Mouse (Mus musculus) hindbrain, embryonic 14.5 days (tissue): ENCODE data around the gene Pard3. TPM values are rescaled to one million over a fixed set of nuclear protein-coding genes. Genes with fewer than 3 reads are reported as not detected.
A peak's percentile ranks its signal among the peaks of the same experiment; 100 is the strongest.

Source experiments
- ATAC-seq: fragments of 200-750 bp; cut with Nextera tagmentation; 2 replicates; pipeline ENCODE4 v1.8.0; 2017; ENCODE audit warnings: moderate number of reproducible peaks, mild to moderate bottlenecking, moderate TSS enrichment, moderate library complexity; ENCODE audit not compliant: low FRiP score
- DNase-seq: peaks from one replicate; pipeline ENCODE4 v3.0.0-alpha.2; 2015; ENCODE audit warnings: low spot score
- H3K27ac ChIP-seq: fragments of 300-500 bp; sonication (generic); 2 replicates; pipeline ENCODE4 v1.5.1; 2014; ENCODE audit warnings: mild to moderate bottlenecking, moderate library complexity
- H3K27me3 ChIP-seq: fragments of 300-500 bp; sonication (generic); 2 replicates; pipeline ENCODE4 v1.6.1; 2014; ENCODE audit warnings: mild to moderate bottlenecking, low read length, mixed read lengths; ENCODE audit not compliant: control insufficient read depth, insufficient read depth
- H3K36me3 ChIP-seq: fragments of 300-500 bp; sonication (generic); replicated peaks from 2 replicates; pipeline ENCODE4 v1.6.1; 2014; ENCODE audit not compliant: control insufficient read depth, insufficient read depth
- H3K4me1 ChIP-seq: fragments of 300-500 bp; sonication (generic); replicated peaks from 2 replicates; pipeline ENCODE4 v1.6.1; 2014; ENCODE audit warnings: antibody characterized with exemption, low read length, mixed read lengths; ENCODE audit not compliant: control insufficient read depth, insufficient read depth
- H3K4me2 ChIP-seq: fragments of 300-500 bp; sonication (generic); replicated peaks from 2 replicates; pipeline ENCODE4 v1.6.1; 2014; ENCODE audit warnings: mild to moderate bottlenecking, moderate library complexity
- H3K4me3 ChIP-seq: fragments of 300-500 bp; sonication (generic); replicated peaks from 2 replicates; pipeline ENCODE4 v1.5.1; 2014; ENCODE audit warnings: mild to moderate bottlenecking, low read length
- H3K9ac ChIP-seq: fragments of 300-500 bp; sonication (generic); 2 replicates; pipeline ENCODE4 v1.6.1; 2014
- H3K9me3 ChIP-seq: fragments of 300-500 bp; sonication (generic); 2 replicates; pipeline ENCODE4 v1.6.1; 2016; ENCODE audit warnings: low read length; ENCODE audit not compliant: control insufficient read depth
- WGBS: fragments of 180-500 bp; shearing (Covaris S2); extraction: QIAGEN DNeasy Blood & Tissue Kit; methylation state at CpG from one replicate; pipeline ENCODE4 v1.1.7; 2014; 5-methylcytosine and 5-hydroxymethylcytosine counted together
- polyA plus RNA-seq: library from polyadenylated mRNA; unstranded; fragments of >200 nt; fragmentation: Nextera tagmentation; extraction: Ambion mirVana; gene quantifications from 2 replicates; pipeline ENCODE4 v1.2.1, GENCODE M21; 2014

Gene Pard3
- polyA plus RNA-seq, 1 experiment from 2014 or later, result 25.5 TPM

DNA sequence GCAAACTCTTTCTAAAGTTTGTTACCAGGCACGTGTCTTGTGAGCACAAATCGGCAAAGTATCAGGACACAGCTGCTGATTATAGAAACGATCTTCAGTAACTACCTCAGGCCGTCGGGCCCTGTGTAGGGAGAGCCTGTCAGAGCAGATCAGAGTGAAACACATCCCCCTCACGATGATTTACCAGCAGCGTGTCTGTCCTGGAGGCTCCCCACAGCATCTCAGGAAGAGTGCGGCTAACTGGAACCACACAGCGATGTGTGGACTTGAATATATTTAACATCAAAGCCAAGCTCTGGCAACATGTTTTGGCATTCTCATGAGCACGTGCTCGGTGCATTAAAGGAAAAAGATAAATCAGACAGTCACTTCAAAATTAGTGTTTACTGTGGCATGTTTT lies 493.3 kb downstream of the Pard3 start:
- no peaks in the 10 kb centered on the region for H3K27me3 ChIP-seq
- H3K27ac ChIP-seq, result no peak overlapping the region
- no peak overlapping the region for H3K9ac ChIP-seq
- DNase-seq (no peak), ATAC-seq (no peak)
- no peak overlapping the region for H3K4me3 ChIP-seq
- no peak overlapping the region for H3K4me2 ChIP-seq
- no peaks in the 10 kb centered on the region for H3K9me3 ChIP-seq
- peaks cover 15% of the 10 kb centered on the region; the same call in 1 of the 2 replicates for H3K4me1 ChIP-seq
- WGBS, result 29% methylated on average over 11 of the region's 11 CpGs
- H3K36me3 ChIP-seq, result no peaks in the 10 kb centered on the region

DNA sequence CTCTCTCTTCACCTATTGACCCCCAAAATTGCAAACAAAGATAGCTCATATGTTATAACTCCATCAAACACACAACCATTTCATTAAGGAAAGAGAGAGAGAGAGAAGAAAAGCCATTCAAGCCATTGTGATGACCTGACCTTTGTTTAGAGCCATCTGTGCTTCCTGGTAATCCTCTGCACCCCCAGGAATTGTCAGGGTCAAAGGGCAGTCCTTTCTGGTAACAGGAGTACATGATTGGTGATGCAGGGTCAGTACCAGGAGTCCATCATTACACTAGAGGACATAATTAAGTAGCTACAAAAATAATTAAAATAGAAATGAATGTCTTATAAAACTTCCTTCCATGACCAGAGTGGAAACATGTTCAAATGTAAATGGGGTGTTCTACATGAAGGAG lies 493.9 kb downstream of the Pard3 start:
- no peak overlapping the region for H3K9ac ChIP-seq
- no peak for ATAC-seq
- peaks cover 9% of the 10 kb centered on the region; the same call in 1 of the 2 replicates for H3K4me1 ChIP-seq
- no peak for DNase-seq
- no peak overlapping the region for H3K4me2 ChIP-seq
- H3K36me3 ChIP-seq, result no peaks in the 10 kb centered on the region
- no peaks in the 10 kb centered on the region for H3K9me3 ChIP-seq
- H3K27ac ChIP-seq, result no peak overlapping the region
- no peak overlapping the region for H3K4me3 ChIP-seq
- H3K27me3 ChIP-seq, result no peaks in the 10 kb centered on the region

DNA sequence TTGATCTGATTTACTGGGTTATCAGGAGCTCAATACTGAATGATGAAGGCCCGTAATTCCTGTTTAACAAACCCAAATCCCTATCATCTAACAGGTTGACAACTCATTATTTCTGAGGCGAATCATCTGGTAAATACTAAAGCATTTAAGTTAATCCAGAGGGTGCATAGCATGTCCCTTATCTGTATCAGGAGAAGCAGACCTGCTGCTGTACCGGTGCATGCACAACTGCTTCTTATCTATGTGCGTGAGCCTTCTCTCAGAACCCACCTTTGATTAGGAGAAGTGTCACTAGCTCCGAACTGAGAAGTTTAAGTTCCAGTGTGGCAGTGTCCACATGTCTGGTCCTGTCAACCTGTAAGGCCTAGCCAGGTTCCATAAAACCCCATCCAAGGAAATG lies 499.9 kb downstream of the Pard3 start:
- Histone ChIP-seq H3K4me1 (no peaks in the 10 kb centered on the region), H3K9ac (no peak overlapping the region), H3K27ac (no peak overlapping the region), H3K4me3 (no peak overlapping the region), H3K4me2 (no peak overlapping the region), H3K27me3 (no peaks in the 10 kb centered on the region), H3K9me3 (no peaks in the 10 kb centered on the region), H3K36me3 (no peaks in the 10 kb centered on the region)
- 90% methylated on average over 5 of the region's 5 CpGs for WGBS
- no peak for DNase-seq
- no peak for ATAC-seq

DNA sequence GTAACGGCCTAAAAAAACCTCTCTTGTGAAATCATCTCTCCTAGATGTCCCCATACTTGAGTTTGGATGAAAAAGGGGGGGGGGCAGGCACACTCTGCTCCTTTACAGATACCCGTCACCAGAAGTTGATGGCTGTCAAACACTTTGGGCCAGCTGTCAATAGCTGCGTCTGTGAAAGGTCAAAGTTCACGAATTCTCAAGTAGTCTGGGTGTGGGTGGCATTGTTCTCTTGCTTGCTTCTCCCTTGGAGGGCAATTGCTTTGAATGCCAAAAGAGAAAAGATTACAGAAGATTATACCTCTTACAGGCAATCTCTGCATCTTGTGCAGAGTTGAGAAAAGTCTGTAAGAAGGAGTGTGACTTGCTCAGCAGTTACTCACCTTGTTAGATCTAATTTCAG lies 500.7 kb downstream of the Pard3 start:
- no peak for DNase-seq
- Histone ChIP-seq H3K4me2 (no peak overlapping the region), H3K27ac (no peak overlapping the region), H3K36me3 (no peaks in the 10 kb centered on the region), H3K9me3 (no peaks in the 10 kb centered on the region), H3K4me1 (no peaks in the 10 kb centered on the region), H3K9ac (no peak overlapping the region), H3K27me3 (no peaks in the 10 kb centered on the region), H3K4me3 (no peak overlapping the region)
- 30% methylated on average over 4 of the region's 4 CpGs for WGBS
- no peak for ATAC-seq

DNA sequence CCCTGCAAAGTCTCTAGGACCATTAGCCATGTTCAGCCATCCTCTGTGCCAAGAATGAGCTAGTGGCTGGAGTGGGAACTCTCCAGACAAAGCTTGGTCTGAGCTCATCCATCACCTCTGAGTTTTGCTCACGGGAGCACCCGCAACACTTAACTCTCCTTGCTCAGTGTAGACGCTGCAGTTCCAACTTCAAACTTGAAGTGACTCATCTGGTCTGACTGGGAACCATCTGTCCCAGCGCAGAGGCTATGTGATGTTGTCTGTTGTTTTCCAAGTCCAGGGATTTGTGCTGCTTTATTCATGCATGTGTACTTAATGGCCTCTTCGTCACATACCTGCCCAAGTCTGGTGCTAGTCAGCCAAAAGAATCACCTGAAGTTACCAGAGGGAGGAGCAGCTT lies 505.5 kb downstream of the Pard3 start:
- Histone ChIP-seq H3K9me3 (no peaks in the 10 kb centered on the region), H3K4me2 (no peak overlapping the region), H3K4me1 (no peaks in the 10 kb centered on the region), H3K27me3 (no peaks in the 10 kb centered on the region), H3K27ac (no peak overlapping the region), H3K4me3 (no peak overlapping the region), H3K36me3 (no peaks in the 10 kb centered on the region), H3K9ac (no peak overlapping the region)
- WGBS, result 81% methylated on average over 5 of the region's 5 CpGs
- ATAC-seq (no peak), DNase-seq (no peak)

DNA sequence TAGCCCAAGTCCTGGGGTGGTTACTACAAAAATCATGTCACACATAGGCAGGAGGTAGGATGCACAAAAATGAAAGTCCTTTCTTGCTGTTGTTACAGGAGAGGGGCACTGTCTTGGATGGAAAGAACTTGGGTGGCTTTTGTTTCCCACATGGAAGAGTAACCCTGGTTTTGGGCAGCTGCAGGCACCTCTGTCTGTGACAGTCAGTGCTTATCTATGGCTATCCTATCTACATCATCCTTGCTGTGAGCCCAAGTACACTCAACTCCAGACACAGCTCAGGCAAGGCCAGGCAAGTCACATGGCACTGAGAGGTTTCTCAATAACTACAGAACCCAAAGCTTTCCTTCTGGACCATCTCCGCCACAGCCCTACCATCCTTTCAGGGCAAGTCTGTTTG lies 506.8 kb downstream of the Pard3 start:
- DNase-seq (no peak), ATAC-seq (no peak)
- no peaks in the 10 kb centered on the region for H3K4me1 ChIP-seq
- 94% methylated on average over 1 of the region's 1 CpGs for WGBS
- H3K9me3 ChIP-seq, result no peaks in the 10 kb centered on the region
- H3K9ac ChIP-seq, result no peak overlapping the region
- H3K27me3 ChIP-seq, result no peaks in the 10 kb centered on the region
- no peak overlapping the region for H3K4me2 ChIP-seq
- no peak overlapping the region for H3K27ac ChIP-seq
- H3K4me3 ChIP-seq, result no peak overlapping the region
- no peaks in the 10 kb centered on the region for H3K36me3 ChIP-seq

DNA sequence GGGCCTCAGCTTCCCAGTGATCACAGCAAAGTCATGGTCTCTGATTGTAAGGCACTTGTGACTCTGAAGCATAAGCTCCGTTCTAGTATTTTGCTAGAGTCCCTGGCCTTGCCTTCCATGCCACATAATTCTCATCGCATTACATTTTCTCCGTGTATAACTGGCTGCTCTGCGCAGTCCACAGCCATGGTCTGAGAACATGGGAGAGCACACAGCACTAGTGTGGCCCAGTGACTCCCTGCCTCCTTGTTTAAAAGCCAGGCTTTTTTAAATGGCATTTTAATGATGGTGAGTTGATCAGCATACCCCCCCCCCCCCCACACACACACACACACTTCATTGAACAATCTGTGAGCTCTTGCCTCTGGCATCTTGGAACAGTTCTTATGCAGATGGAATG lies 508.8 kb downstream of the Pard3 start:
- no peaks in the 10 kb centered on the region for H3K27me3 ChIP-seq
- H3K9me3 ChIP-seq, result no peaks in the 10 kb centered on the region
- H3K4me2 ChIP-seq, result no peak overlapping the region
- no peak overlapping the region for H3K27ac ChIP-seq
- no peak for ATAC-seq
- H3K9ac ChIP-seq, result no peak overlapping the region
- no peak for DNase-seq
- H3K4me1 ChIP-seq, result no peaks in the 10 kb centered on the region
- WGBS, result 82% methylated on average over 4 of the region's 4 CpGs
- no peaks in the 10 kb centered on the region for H3K36me3 ChIP-seq
- H3K4me3 ChIP-seq, result no peak overlapping the region

DNA sequence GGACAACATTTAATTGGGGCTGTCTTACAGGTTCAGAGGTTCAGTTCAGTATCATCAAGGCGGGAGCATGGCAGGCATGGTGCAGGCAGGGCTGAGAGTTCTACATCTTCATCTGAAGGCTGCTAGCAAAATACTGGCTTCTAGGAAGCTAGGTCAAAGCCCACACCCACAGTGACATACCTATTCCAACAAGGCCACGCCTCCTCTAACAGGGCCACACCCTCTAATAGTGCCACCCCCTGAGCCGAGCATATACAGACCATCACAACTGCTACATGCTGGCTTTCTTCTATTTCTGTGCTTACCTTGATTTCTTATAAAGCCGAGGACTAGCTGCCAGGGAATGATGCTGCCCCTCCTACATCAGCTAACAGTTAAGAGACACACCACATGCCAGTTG lies 513.0 kb downstream of the Pard3 start:
- H3K36me3 ChIP-seq, result no peaks in the 10 kb centered on the region
- no peaks in the 10 kb centered on the region for H3K9me3 ChIP-seq
- ATAC-seq, result no peak
- H3K4me3 ChIP-seq, result no peak overlapping the region
- 92% methylated on average over 4 of the region's 4 CpGs for WGBS
- H3K4me1 ChIP-seq, result no peaks in the 10 kb centered on the region; the same call in 1 of the 2 replicates
- no peak overlapping the region for H3K4me2 ChIP-seq
- H3K9ac ChIP-seq, result no peak overlapping the region
- no peaks in the 10 kb centered on the region for H3K27me3 ChIP-seq
- H3K27ac ChIP-seq, result no peak overlapping the region
- no peak for DNase-seq

DNA sequence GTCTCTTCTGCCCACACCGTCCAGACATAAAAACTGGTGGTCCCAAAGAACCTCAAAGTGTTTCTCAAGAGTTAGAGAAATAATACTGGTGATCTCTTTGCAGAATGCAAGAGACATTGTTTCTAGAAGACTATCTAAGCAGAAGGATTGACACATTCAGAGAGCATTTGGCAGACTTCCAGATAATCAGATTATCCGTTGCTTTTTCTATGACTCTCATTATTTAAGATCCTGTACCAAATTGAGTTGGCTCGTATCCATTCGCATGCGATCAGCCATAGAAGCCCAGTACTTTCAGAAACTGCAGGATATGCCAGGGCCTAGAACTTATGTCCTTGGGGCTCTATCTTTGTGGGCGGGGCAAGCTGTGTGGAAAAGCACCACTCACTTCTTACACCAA lies 514.0 kb downstream of the Pard3 start:
- no peak for ATAC-seq

DNA sequence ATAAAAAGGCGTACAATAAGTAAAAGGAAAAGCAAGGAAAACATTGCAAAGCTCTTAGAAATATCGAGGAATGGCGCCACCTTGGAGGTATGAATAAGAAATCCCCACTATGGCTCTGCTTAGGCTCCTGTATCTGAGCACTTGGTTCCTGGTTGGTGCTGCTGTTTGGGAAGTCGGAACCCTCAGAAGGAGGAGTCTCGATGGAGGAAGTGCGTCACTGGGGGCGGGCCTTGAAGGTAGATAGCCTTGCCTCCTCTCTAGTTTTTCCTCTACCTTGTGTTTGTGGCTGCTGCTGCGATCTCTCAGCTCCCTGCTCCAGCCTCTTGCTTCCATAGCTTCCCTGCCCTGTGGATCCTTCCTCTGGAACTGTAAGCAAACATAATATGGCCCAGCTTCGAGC lies 515.7 kb downstream of the Pard3 start:
- WGBS, result 94% methylated on average over 9 of the region's 9 CpGs

More for the DNA sequence above, 514.0 kb downstream of the Pard3 start:
- H3K27ac ChIP-seq, result no peak overlapping the region
- H3K4me1 ChIP-seq, result no peaks in the 10 kb centered on the region; the same call in 1 of the 2 replicates
- no peaks in the 10 kb centered on the region for H3K36me3 ChIP-seq
- H3K9me3 ChIP-seq, result no peaks in the 10 kb centered on the region
- H3K27me3 ChIP-seq, result no peaks in the 10 kb centered on the region
- no peak overlapping the region for H3K4me2 ChIP-seq
- DNase-seq, result peak; percentile 66
- no peak overlapping the region for H3K9ac ChIP-seq
- H3K4me3 ChIP-seq, result no peak overlapping the region
- WGBS, result 63% methylated on average over 6 of the region's 6 CpGs

More for the DNA sequence above, 515.7 kb downstream of the Pard3 start:
- DNase-seq (no peak), ATAC-seq (no peak)
- no peaks in the 10 kb centered on the region for H3K27me3 ChIP-seq
- no peak overlapping the region for H3K4me2 ChIP-seq
- H3K27ac ChIP-seq, result no peak overlapping the region
- no peaks in the 10 kb centered on the region for H3K36me3 ChIP-seq
- H3K9ac ChIP-seq, result no peak overlapping the region
- H3K4me1 ChIP-seq, result no peaks in the 10 kb centered on the region; the same call in 1 of the 2 replicates
- no peaks in the 10 kb centered on the region for H3K9me3 ChIP-seq
- H3K4me3 ChIP-seq, result no peak overlapping the region
